Mouse (Mus musculus) adrenal gland, postnatal 25 days (tissue): ENCODE results near the gene Syne3. TPM values are rescaled to one million over a fixed set of nuclear protein-coding genes. Genes with fewer than 3 reads are reported as not detected.

Experiments used
- DNase-seq: peaks from one replicate; pipeline ENCODE4 v3.0.0; 2021; ENCODE audit warnings: mixed read lengths
- microRNA-seq, 2 experiments: library from miRNA; unstranded; fragments of <30 nt; microRNA quantifications; one replicate each; pipeline ENCODE4 v1.2.0; 2021
- total RNA-seq: library from RNA; stranded (reverse); gene quantifications from 2 replicates; pipeline ENCODE4 v1.2.3, GENCODE M21; 2021

Gene Syne3
- total RNA-seq, 1 experiment from 2014 or later = 14.8 TPM

DNA sequence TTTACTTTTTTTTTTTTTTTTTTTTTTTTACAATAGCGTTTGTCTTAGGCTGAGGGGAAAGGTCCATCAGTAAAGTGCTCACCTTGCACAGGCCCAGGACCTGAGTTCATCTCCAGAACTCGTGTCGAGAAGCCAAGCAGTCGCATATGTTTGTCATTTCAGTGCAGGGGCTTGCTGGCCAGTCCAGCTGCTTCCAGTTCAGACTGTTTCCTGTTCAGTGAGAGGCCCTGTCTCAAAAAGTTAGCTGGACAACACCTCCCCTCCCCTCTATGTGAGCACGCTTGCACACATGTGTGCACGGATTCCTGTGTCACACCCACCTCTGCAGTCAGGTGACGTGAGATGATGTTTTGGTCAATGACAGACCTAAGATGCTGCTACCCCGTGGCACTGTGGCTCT, 119.5 kb downstream of the Syne3 start:
- DNase-seq = no peak

DNA sequence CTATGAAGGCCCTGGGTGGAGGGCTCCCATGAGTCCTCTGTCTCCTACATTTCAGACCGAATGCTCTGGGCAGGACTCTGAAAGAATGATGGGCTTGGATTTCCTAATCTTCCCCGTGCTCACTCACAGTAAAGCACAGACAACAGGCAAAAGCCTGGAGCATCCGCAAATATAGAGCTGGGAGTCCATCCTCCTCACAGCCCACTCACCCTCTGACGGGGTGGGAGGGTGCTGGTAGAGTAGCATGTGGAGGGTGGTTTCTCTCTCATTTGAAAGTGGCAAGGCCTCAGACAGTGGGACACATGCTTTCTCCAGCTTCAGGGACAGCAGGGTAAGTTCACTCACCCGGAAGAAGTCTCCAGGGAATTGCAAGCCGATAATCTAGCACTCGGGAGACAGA, 123.5 kb downstream of the Syne3 start:
- no peak for DNase-seq

DNA sequence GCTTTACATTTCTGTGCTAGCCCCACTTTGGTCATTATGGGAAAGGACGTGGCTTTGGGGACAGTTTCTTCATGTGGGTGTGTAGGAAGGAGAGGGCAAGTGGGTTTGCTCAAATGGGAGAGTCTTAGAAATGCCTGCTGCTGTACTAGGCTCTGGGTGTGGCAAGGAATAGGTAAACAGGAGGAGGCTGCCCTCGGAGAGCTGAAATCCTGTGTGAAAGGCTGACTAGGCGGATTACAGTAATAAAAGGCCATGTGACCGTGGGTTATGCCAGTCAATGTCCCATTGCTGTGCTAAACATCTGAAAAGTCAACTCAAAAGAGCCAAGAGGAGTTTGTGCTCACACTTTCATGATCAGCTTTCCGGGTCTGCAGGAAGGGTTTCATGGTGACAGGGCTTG, 127.1 kb downstream of the Syne3 start:
- no peak for DNase-seq

DNA sequence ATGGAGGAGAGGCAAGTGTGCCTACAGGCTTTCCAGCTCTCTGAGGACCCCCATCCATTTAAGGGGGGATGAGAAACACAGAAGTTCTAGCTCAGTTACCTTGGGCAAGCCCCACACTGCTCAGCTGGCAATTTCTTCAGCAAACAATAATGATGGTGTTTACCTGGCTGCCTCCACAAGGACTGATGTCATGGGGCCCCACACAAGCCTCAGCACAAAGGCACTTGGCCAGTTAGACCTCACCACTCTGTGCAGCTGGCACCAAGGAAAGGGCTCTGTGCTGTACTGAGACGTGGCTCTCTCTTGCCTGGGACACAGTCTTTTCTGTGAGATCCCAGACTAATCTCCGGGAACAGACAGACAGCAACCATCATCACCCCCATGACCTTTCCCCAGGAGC, 127.5 kb downstream of the Syne3 start:
- no peak for DNase-seq

DNA sequence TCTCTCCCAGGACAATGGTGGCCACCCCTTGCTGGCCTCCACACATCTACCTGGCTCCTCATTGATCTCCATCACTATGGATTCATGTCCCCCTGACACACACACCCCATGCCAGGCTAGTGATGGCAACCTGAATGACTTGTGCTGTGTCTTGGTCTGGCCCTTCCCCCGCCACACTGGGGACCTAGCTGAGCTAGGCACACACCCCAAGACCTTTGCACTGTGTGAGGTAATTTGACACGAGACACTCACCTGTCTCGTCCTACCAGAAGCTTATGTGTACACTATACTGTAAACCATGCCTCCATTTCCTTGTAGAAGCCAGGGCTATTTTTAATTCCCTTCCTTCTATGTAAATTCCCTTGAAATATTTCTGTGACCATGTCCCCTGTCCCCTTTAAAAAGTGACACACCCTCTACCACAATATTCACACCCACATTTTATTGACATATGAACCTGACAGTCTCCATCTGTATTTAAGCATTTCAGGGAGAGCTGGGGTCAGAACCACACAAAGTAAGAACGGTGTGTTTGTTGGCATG, 128.0 kb downstream of the Syne3 start:
- DNase-seq = no peak

DNA sequence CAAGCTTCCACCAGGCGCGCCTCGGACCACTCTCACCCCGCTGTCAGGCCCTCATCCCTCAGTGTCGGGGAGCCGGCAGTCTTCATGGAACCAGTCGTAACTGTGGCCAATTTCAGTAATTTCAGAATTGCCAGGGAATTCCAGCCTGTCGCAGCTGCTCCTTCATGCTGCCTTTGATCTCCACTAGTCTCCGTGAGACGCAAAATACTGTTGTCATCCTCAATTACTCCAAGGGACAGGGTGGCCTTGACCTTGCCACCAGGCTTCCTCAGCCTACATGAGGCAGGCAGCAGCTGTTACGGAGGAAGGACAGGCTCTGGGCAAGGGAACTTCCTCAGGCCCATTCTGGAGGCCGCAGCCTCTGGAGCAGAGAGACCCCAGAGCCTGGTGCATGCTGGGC, 129.2 kb downstream of the Syne3 start:
- DNase-seq = peak; percentile 16

Small RNAs within 50 kb of the gene (microRNA-seq; reads per million reads assigned to microRNA genes)
- gene Mir3069 = 3.1 to 5.0 reads per million in 2 experiments

Other genes starting within 250 kb of the Syne3 start
- 8.5 and 12.4 TPM in 2 replicates for gene Clmn, start 144.7 kb downstream of the Syne3 start, total RNA-seq
- 183 and 235 TPM in 2 replicates for gene Glrx5, start 22.9 kb upstream of the Syne3 start, total RNA-seq
- not detected in 2 replicates for gene Tcl1b2, start 136.2 kb upstream of the Syne3 start, total RNA-seq
- gene Tcl1b1, start 149.9 kb upstream of the Syne3 start, total RNA-seq = not detected in 2 replicates
- not detected in 2 replicates for gene Tcl1b5, start 166.5 kb upstream of the Syne3 start, total RNA-seq
- gene Tcl1b3, start 181.2 kb upstream of the Syne3 start, total RNA-seq = not detected in 2 replicates
- gene Tcl1b4, start 192.1 kb upstream of the Syne3 start, total RNA-seq = not detected in 2 replicates
- not detected in 2 replicates for gene Tcl1, start 213.0 kb upstream of the Syne3 start, total RNA-seq